Mouse (Mus musculus): ENCODE measurements around the gene Adamts6. TPM values are rescaled to one million over a fixed set of nuclear protein-coding genes. Genes with fewer than 3 reads are reported as not detected.

The Adamts6 gene
- polyA plus RNA-seq, 1 experiment from 2014 or later, result 0.32 TPM

DNA sequence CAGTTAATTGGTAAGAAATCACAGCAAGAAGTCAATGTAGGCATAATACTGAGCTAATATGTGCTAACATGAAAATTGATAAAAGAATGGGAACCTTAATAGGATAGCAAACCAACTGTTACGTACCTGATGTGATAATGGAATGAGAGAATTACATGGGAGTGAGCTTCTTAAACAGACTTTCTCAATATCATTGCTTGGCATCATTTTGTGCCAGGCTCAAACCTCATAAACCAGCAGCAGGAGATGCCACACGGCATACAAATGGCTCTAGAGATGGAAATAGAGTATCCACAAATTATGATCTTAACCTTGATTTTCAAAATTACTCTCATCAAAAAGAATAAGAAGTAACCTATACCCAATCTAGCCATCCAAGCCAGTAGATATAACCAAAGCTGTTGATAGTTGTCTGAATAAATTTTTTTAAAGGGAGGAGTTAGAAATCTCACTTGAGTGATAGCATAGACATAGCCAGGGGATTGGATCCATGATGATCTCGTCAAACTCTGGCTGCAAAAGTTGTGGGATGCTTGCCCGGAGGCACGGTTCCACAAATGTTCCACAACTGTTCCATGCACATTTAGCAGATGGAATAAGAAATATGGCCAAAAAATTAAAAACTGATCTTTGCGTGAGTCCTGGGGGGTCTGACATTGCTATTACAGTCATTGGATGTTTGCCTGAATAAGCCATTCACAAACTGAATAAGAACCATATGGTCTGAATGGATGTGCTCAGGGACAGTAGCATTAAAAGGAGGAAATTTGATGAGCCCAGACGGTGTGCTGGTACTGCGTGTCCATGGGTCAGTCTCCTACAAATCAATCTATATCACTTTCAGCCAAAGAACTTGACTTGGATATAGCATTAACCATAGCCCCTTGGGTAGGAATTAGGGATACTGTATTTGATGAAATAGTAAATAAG, 106.1 kb downstream of the Adamts6 start:
- peaks cover 2% of the 10 kb centered on the region; the same call in 1 of the 2 replicates for H3K36me3 ChIP-seq (replicated peaks; ENCODE audit: insufficient read depth, low read length)
- ATAC-seq, result no peak
- DNase-seq, result no peak
- TF ChIP-seq EP300 (IDR thresholded peaks at IDR 0.05; ENCODE audit: low read depth) (no peak), CTCF (IDR thresholded peaks at IDR 0.05; ENCODE audit: low read depth) (no peak)
- no peaks in the 10 kb centered on the region for H3K4me1 ChIP-seq (ENCODE audit: insufficient read depth)
- no peak overlapping the region for H3K9ac ChIP-seq (replicated peaks)
- H3K27ac ChIP-seq (ENCODE audit: low read depth), result no peak overlapping the region
- 86% methylated on average over 8 of the region's 8 CpGs for WGBS (ENCODE audit: insufficient replicate concordance)
- H3K4me3 ChIP-seq (ENCODE audit: low read depth, low read length), result no peak overlapping the region
- no peaks in the 10 kb centered on the region for H3K9me3 ChIP-seq (ENCODE audit: low read length)
- H3K27me3 ChIP-seq (ENCODE audit: insufficient read depth, low read length), result no peaks in the 10 kb centered on the region
- no peak overlapping the region for H3K4me2 ChIP-seq (ENCODE audit: low read depth, low read length)

DNA sequence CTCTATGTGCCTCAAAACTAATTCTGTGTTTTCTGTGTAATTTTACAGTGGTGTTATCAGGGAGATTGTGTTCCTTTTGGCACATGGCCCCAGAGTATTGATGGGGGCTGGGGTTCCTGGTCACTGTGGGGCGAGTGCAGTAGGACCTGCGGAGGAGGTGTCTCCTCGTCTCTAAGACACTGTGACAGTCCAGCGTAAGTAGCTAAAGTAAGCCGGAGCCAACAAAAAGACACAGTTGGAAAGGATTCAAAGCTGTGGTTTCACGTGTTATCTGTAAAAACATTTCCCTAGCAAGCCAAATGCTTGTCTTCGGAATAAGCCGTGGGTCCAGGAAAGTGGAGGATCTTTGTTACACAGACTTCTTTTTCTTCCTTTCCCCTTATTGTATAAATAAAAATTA, 110.2 kb downstream of the Adamts6 start:
- Histone ChIP-seq H3K9ac (replicated peaks) (no peak overlapping the region), H3K4me2 (ENCODE audit: low read depth, low read length) (no peak overlapping the region), H3K27me3 (ENCODE audit: insufficient read depth, low read length) (no peaks in the 10 kb centered on the region), H3K36me3 (replicated peaks; ENCODE audit: insufficient read depth, low read length) (no peaks in the 10 kb centered on the region; the same call in 1 of the 2 replicates), H3K9me3 (ENCODE audit: low read length) (no peaks in the 10 kb centered on the region), H3K27ac (ENCODE audit: low read depth) (no peak overlapping the region), H3K4me1 (ENCODE audit: insufficient read depth) (no peaks in the 10 kb centered on the region), H3K4me3 (ENCODE audit: low read depth, low read length) (no peak overlapping the region)
- TF ChIP-seq EP300 (IDR thresholded peaks at IDR 0.05; ENCODE audit: low read depth) (no peak), CTCF (IDR thresholded peaks at IDR 0.05; ENCODE audit: low read depth) (no peak)
- no peak for DNase-seq
- WGBS (ENCODE audit: insufficient replicate concordance), result 72% methylated on average over 8 of the region's 8 CpGs
- ATAC-seq, result no peak

DNA sequence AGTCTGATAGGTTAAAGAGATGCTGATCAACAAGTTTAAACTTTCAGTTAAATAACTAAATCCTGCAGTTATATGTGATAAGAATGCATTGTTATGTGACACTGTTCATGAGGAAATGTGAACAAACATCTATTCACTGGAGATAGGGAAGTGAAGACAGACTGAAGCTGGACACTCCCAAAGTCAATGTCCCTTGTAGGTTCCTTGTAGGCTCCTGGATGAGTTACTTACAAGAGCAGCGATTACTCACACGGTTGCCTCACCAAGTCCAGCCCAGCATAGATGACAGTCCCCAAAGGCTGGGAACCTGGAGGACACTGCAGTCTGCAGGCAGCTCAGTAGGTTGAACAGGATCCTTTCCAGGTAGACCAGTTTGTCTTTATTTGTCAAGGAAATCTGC, 145.1 kb downstream of the Adamts6 start:
- H3K4me1 ChIP-seq (ENCODE audit: insufficient read depth), result no peaks in the 10 kb centered on the region
- H3K4me3 ChIP-seq (ENCODE audit: low read depth, low read length), result no peak overlapping the region
- H3K9me3 ChIP-seq (ENCODE audit: low read length), result no peaks in the 10 kb centered on the region
- no peak overlapping the region for H3K27ac ChIP-seq (ENCODE audit: low read depth)
- 78% methylated on average over 2 of the region's 2 CpGs for WGBS (ENCODE audit: insufficient replicate concordance)
- no peak overlapping the region for H3K4me2 ChIP-seq (ENCODE audit: low read depth, low read length)
- TF ChIP-seq CTCF (IDR thresholded peaks at IDR 0.05; ENCODE audit: low read depth) (no peak), EP300 (IDR thresholded peaks at IDR 0.05; ENCODE audit: low read depth) (no peak)
- no peaks in the 10 kb centered on the region for H3K27me3 ChIP-seq (ENCODE audit: insufficient read depth, low read length)
- DNase-seq, result no peak
- H3K9ac ChIP-seq (replicated peaks), result no peak overlapping the region
- ATAC-seq, result no peak
- H3K36me3 ChIP-seq (replicated peaks; ENCODE audit: insufficient read depth, low read length), result no peaks in the 10 kb centered on the region

DNA sequence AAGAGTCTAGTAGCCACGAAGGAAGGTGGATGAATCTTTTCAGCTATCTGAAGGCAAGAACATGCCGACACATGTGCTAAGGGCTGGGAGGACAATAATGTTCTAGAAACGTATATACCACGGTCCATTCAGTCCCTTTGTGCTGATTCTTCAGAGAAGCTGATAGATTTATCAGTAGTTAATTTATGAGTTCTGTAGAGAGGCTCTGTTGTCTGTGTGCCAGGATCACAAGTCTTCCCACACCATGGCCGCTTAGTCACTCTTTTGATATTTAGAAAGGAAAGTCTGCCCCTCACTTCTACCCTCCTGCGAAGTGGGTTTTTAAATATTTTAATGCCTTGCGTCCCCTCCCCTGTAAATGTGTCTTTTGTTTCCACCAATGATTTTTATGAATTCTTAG, 154.9 kb downstream of the Adamts6 start:
- no peak overlapping the region for H3K9ac ChIP-seq (replicated peaks)
- no peaks in the 10 kb centered on the region for H3K36me3 ChIP-seq (replicated peaks; ENCODE audit: insufficient read depth, low read length)
- no peaks in the 10 kb centered on the region for H3K9me3 ChIP-seq (ENCODE audit: low read length)
- no peaks in the 10 kb centered on the region for H3K4me1 ChIP-seq (ENCODE audit: insufficient read depth)
- no peak overlapping the region for H3K4me3 ChIP-seq (ENCODE audit: low read depth, low read length)
- no peaks in the 10 kb centered on the region for H3K27me3 ChIP-seq (ENCODE audit: insufficient read depth, low read length)
- H3K27ac ChIP-seq (ENCODE audit: low read depth), result no peak overlapping the region
- ATAC-seq (no peak), DNase-seq (no peak)
- WGBS (ENCODE audit: insufficient replicate concordance), result 87% methylated on average over 7 of the region's 7 CpGs
- TF ChIP-seq CTCF (IDR thresholded peaks at IDR 0.05; ENCODE audit: low read depth) (no peak), EP300 (IDR thresholded peaks at IDR 0.05; ENCODE audit: low read depth) (no peak)
- no peak overlapping the region for H3K4me2 ChIP-seq (ENCODE audit: low read depth, low read length)

DNA sequence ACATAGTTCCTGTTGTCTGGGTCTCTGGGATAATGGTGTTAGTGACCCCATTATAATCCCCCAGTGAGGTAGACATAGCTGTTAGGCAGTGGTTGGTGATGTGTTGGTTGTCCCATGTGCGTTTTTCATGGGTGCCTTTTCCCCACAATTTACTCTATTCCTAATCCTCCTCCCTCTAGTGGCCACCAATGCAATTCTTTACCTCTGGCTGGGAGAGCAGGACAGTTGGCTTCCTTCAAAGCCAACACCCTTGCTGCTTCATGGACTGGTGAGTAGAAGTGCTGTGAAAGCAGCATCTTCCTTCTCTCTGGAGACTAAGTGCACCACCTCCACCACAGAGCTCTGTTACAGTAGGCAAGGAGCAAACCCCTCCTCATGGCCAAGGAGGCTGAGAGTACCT, 157.8 kb downstream of the Adamts6 start:
- no peak overlapping the region for H3K27ac ChIP-seq (ENCODE audit: low read depth)
- H3K27me3 ChIP-seq (ENCODE audit: insufficient read depth, low read length), result no peaks in the 10 kb centered on the region
- no peaks in the 10 kb centered on the region for H3K36me3 ChIP-seq (replicated peaks; ENCODE audit: insufficient read depth, low read length)
- ATAC-seq, result no peak
- whole genome bisulfite sequencing (ENCODE audit: insufficient replicate concordance), result 59% methylated on average over 1 of the region's 1 CpGs
- no peaks in the 10 kb centered on the region for H3K9me3 ChIP-seq (ENCODE audit: low read length)
- H3K9ac ChIP-seq (replicated peaks), result no peak overlapping the region
- no peak overlapping the region for H3K4me3 ChIP-seq (ENCODE audit: low read depth, low read length)
- DNase-seq, result no peak
- no peak overlapping the region for H3K4me2 ChIP-seq (ENCODE audit: low read depth, low read length)
- no peaks in the 10 kb centered on the region for H3K4me1 ChIP-seq (ENCODE audit: insufficient read depth)
- TF ChIP-seq EP300 (IDR thresholded peaks at IDR 0.05; ENCODE audit: low read depth) (no peak), CTCF (IDR thresholded peaks at IDR 0.05; ENCODE audit: low read depth) (peak; percentile 16; the same call in 1 of the 2 replicates)

DNA sequence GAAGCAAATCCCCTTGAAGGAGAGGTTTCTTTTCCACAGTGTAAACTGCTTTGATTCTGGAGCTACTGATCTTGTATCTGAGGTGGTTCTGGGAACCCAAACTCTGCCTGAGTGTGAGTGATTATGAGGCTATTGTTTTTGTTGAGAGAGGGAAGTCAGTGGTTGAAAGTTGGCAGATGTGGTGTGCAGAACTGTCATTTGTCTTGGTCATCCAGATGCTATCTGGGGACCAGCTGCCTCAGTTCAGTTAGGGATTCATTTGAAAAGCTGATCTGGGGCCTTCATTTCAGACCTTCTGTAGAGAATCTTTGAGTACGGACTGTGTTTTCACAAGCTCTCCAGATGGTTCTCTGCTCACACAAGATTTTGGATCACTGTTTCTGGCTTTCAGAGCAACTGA, 159.3 kb downstream of the Adamts6 start:
- Histone ChIP-seq H3K9ac (replicated peaks) (no peak overlapping the region), H3K27me3 (ENCODE audit: insufficient read depth, low read length) (no peaks in the 10 kb centered on the region), H3K4me3 (ENCODE audit: low read depth, low read length) (no peak overlapping the region), H3K9me3 (ENCODE audit: low read length) (no peaks in the 10 kb centered on the region), H3K4me1 (ENCODE audit: insufficient read depth) (no peaks in the 10 kb centered on the region), H3K36me3 (replicated peaks; ENCODE audit: insufficient read depth, low read length) (no peaks in the 10 kb centered on the region), H3K4me2 (ENCODE audit: low read depth, low read length) (no peak overlapping the region), H3K27ac (ENCODE audit: low read depth) (no peak overlapping the region)
- DNase-seq (no peak), ATAC-seq (no peak)
- TF ChIP-seq CTCF (IDR thresholded peaks at IDR 0.05; ENCODE audit: low read depth) (no peak), EP300 (IDR thresholded peaks at IDR 0.05; ENCODE audit: low read depth) (no peak)
- WGBS (ENCODE audit: insufficient replicate concordance), result 67% methylated on average over 1 of the region's 1 CpGs
